Mouse (Mus musculus): Measurements from ENCODE around the gene Ilkap.

DNA sequence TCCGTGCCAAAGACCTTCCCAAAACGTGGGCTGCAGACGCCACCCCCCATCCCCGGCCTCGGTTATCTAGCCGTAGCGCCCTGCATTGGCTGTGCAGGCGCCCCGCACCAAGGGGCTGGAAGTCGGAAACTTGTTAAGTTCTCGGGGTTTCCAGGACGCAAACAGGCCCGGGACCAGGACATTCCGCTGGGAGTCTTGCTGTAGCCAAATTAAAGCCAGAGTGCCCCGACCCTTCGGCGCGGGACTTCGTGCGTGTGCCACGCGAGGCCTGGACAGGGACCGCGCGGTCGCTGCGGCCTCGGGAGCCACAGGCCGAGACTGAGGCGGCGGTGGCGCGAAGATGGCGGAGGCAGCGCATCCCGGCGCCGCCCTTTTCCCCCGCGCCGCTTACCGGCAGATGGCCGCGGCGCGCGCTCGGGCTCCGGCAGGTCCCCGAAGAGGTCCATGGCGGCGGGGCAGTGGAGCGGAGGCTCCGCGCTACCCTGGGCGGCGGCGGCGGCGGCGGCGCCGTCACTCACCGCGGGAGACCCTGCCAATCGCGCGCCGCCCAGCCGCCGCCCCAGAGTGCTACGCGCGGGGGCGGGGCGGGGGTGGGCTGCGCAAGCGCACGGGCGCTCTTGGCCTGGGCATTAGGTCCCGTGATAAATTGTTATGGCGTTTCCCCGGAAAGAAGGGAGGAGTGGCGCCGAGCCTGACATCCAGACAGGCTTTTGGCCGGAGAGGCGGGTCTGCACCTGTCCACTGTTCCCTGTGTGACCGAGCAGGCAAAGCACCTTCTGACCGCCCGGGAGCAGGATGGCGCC, at the start of gene Ilkap:
- TF ChIP-seq POLR2A (IDR thresholded peaks at IDR 0.05; ENCODE audit: insufficient read length, low read depth) (peak; percentile 63), MYOG (IDR thresholded peaks at IDR 0.05; ENCODE audit: control insufficient read depth in 1 of 3, insufficient read depth in 1 of 3, insufficient read length in 2 of 3, low read depth in 2 of 3) (peak in 2 of 3 experiments; percentile 6 to 77), CEBPB (IDR thresholded peaks at IDR 0.05; ENCODE audit: insufficient read depth, poor library complexity, severe bottlenecking) (no peak), POLR2AphosphoS2 (IDR thresholded peaks at IDR 0.05; ENCODE audit: insufficient read length, low read depth) (peak; percentile 57), USF1 (IDR thresholded peaks at IDR 0.05; ENCODE audit: low read depth) (peak; percentile 23), MYOD1 (IDR thresholded peaks at IDR 0.05; ENCODE audit: control insufficient read depth in 1 of 3, insufficient read length in 2 of 3, low read depth in 2 of 3) (peak in 2 of 3 experiments; percentile 68 to 81), MAX (IDR thresholded peaks at IDR 0.05; ENCODE audit: low read depth) (no peak), REST (IDR thresholded peaks at IDR 0.05; ENCODE audit: insufficient read depth, insufficient read length) (no peak)

All from myocyte (in vitro differentiated cells).